Mouse (Mus musculus): Measurements from ENCODE around the gene Meis3.

The Meis3 gene

GRCm38 (mm10) chr7:16160702-16161101 lies 14.2 kb upstream of the Meis3 start:
- no peak for DNase-seq

GRCm38 (mm10) chr7:16161302-16161701 lies 13.6 kb upstream of the Meis3 start:
- no peak for DNase-seq

- no peak for DNase-seq
Measured at GRCm38 (mm10) chr7:16162036-16162435, 12.9 kb upstream of the Meis3 start.

- DNase-seq: no peak
Measured at GRCm38 (mm10) chr7:16172141-16172581, 2.7 kb upstream of the Meis3 start.

GRCm38 (mm10) chr7:16172586-16173140 lies 2.2 kb upstream of the Meis3 start:
- no peak for DNase-seq

GRCm38 (mm10) chr7:16173146-16173545 lies 1.7 kb upstream of the Meis3 start:
- DNase-seq: no peak

- DNase-seq: no peak
Measured at GRCm38 (mm10) chr7:16175542-16175931, 647 bp downstream of the Meis3 start.

GRCm38 (mm10) chr7:16178114-16178513 lies 3.2 kb downstream of the Meis3 start:
- DNase-seq: no peak

- peak; percentile 55 for DNase-seq
Measured at GRCm38 (mm10) chr7:16183663-16184062, 8.8 kb downstream of the Meis3 start.

GRCm38 (mm10) chr7:16187494-16187893 lies 12.6 kb downstream of the Meis3 start:
- no peak for DNase-seq

- peak; percentile 82 for DNase-seq
Measured at GRCm38 (mm10) chr7:16192315-16192714, 17.4 kb downstream of the Meis3 start.

- DNase-seq: no peak
Measured at GRCm38 (mm10) chr7:16193702-16194101, 18.8 kb downstream of the Meis3 start.

- DNase-seq: no peak
Measured at GRCm38 (mm10) chr7:16196616-16197015, 21.7 kb downstream of the Meis3 start.

GRCm38 (mm10) chr7:16197166-16197565 lies 22.3 kb downstream of the Meis3 start:
- no peak for DNase-seq

GRCm38 (mm10) chr7:16198540-16198939 lies 23.6 kb downstream of the Meis3 start:
- DNase-seq: no peak

GRCm38 (mm10) chr7:16201136-16201535 lies 26.2 kb downstream of the Meis3 start:
- no peak for DNase-seq

GRCm38 (mm10) chr7:16202756-16203504 lies 28.0 kb downstream of the Meis3 start:
- peak; percentile 94 for DNase-seq

GRCm38 (mm10) chr7:16203505-16203903 lies 28.6 kb downstream of the Meis3 start:
- DNase-seq: no peak

- peak; percentile 19 for DNase-seq
Measured at GRCm38 (mm10) chr7:16204791-16205190, 29.9 kb downstream of the Meis3 start.

GRCm38 (mm10) chr7:16207076-16207475 lies 32.2 kb downstream of the Meis3 start:
- DNase-seq: no peak

GRCm38 (mm10) chr7:16207496-16207895 lies 32.6 kb downstream of the Meis3 start:
- no peak for DNase-seq

- no peak for DNase-seq
Measured at GRCm38 (mm10) chr7:16208781-16209665, 34.1 kb downstream of the Meis3 start.

GRCm38 (mm10) chr7:16210862-16211365 lies 36.0 kb downstream of the Meis3 start:
- no peak for DNase-seq

Measured in kidney, adult 9 months (tissue).